Mouse (Mus musculus): ENCODE measurements around the gene Plac8.
A peak's percentile ranks its signal among the peaks of the same experiment; 100 is the strongest.

The Plac8 gene

DNA sequence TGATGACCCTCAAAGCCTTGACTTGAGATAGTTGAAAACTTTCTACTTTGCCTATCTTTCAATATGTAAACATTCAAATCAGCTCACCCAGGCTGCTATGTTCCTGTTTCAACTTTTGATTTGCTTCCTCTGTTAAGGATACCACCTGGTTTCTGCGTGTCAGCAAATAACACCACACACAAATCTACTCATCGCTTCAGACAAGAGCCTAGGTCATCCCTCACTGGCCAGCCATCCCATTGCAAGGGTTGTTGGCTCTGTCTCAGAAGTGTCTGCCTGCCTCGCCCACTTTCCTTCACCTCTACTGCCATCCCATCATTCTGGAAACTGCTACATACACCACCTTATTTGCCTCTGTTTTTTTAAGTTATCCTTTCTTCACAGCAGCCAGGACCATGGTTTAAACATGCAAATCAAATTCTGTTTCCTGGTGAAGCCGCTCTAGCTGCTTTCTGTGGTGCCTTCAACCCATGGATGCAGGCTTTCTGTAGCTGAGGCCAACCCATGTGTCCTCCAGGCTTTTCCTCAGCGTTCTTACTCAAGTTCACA, 6.9 kb upstream of the Plac8 start:
- DNase-seq (ENCODE audit: low spot score) = no peak

DNA sequence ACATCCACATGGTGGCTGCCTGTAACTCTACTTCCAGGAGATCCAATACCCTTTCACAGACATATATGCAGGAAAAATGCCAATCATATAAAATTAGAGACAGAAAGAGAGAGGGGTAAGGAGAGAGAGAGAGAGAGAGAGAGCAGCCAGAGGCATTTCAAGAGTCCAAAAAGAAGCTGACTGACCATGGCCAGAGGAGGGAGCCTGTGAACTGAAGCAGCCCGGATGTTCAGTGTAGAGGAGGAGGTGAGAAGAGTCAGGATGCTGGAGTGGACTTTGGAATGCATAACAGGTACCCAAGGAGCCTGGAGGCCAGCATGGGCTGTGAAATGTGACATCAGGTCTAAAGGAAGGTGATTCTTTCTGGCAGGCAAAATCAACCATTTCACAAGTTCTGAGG, 2.7 kb upstream of the Plac8 start:
- no peak for DNase-seq (ENCODE audit: low spot score)

DNA sequence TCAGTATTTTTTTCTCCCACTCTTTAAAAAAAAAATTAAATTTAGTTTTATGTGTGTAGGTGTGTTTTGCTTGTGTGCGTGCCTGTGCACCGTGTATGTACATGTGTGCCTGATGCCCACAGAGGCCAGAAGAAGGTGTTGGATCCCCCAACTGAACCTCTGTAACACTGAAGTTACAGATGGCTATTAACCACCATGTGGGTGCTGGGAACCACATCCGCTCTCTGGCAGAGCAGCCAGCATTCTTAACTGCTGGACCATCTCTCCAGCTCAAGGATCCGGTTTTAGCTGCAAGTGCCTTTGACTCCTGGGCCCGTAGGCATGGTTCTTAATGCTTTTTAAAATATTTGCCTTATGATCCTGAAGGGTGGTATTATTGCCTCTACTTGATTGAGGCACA, 1.2 kb upstream of the Plac8 start:
- DNase-seq (ENCODE audit: low spot score) = no peak

DNA sequence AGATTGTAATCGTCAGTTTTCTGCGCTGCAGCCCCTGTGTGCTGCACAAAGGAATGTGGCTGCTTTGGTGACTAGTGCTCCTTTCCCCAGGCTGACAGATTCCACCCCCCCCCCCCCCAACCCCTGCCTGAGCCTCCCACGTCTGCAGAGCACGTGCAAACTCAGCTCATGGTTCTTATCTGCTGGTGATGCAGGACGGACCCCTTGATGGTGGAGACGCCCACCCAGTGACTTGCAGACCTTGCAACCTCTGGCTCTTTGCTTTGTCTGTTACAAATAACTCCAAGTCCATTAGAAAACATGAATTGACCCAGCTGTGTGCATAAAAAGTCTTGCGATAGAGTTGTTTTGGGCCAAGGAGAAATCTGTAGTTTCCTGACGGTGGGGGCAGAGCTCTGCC, 1.3 kb downstream of the Plac8 start:
- DNase-seq (ENCODE audit: low spot score) = no peak

DNA sequence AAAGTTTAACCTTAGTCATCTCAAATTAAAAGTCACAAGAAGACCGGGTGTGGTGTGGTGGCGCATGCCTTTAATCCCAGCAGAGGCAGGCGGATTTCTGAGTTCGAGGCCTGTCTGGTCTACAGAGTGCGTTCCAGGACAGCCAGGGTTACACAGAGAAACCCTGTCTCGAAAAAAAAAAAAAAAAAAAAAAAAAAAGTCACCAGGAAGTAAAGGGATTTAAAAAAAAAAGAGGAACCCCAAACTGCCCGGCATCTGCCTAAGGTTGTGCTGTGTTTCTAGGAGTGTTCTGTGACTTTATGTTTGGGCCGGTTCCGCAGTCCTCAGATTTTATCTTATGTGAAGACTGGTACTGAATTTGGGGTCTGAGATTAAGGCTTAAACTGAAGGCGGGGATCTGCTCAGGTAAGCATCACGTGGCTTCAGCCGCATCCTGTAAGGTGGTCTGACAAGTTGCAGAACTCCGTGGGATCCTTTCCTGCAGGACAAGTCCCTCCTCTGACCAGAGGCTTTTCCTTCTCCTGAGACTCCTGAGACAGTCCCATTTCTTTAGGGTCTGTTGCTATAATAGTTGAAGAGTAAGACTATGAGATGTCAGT, 1.9 kb downstream of the Plac8 start:
- DNase-seq (ENCODE audit: low spot score) = no peak

DNA sequence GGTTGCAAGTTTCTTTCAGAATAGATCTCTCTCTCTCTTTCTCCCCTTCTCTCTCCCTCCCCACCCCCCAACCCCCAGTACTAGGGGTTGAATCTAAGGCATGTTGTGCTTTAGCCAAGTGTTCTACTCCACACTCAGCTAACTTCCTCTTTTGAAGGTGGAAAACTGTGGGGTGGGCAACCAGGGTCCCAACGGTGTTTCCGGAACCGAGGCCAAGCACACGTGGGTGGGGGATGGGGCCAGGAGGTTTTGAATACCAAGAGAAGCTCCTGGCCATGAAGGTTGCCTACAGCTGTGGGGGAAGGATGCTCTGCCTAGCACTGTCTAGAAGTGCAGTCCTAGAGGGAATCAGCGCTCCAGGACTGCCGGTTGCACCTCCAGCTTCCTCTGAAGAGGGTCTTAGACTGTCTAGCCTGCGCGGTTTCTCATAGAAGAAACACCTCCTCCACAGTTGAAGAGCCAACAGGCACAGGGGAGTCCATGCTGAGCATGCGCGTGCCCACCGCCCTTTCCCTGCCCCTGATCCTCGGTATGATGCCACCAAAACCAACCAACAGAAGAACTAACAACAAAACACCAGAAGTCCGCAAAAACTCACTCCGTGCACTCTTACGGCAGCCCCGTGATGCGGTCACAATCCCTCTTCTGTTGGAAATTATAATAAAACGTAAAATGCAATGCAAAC, 2.7 kb downstream of the Plac8 start:
- DNase-seq (ENCODE audit: low spot score) = no peak

DNA sequence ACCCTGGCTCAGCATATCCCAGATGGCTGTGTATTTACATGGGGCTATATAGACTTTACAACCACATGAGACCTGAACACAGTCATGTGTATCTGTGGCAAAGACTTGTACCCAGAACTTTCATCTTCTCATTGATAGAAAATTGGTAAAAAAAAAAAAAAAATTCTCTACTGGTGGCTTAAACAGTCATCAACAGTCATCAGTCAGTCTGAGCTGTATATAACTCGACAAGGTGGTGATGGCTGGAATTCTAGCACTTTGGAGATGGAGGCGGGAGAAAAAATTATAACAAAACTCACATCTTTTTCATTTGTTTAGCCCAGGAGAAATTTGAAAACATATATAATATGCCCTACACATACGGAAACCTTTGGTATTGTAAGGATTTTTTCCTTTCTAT, 3.2 kb downstream of the Plac8 start:
- DNase-seq (ENCODE audit: low spot score) = no peak

DNA sequence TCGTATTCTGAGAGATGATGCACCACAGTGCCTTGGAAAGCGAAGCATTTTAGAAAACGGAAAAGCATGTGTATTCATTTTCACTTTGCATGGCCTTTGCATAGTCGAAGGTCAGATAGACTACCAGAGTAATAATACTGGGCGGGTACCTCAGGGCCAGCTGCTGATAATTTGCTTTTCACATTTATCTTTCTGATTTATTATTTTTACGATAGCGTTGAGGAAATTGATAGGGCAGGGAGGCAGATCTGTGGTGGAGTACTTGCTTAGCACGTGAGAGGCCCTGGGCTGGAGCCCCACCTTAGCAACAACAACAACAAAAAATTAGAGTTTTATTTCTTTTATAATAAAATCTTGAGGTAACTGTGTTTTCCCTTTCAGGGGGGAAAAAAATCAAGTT, 3.9 kb downstream of the Plac8 start:
- no peak for DNase-seq (ENCODE audit: low spot score)

DNA sequence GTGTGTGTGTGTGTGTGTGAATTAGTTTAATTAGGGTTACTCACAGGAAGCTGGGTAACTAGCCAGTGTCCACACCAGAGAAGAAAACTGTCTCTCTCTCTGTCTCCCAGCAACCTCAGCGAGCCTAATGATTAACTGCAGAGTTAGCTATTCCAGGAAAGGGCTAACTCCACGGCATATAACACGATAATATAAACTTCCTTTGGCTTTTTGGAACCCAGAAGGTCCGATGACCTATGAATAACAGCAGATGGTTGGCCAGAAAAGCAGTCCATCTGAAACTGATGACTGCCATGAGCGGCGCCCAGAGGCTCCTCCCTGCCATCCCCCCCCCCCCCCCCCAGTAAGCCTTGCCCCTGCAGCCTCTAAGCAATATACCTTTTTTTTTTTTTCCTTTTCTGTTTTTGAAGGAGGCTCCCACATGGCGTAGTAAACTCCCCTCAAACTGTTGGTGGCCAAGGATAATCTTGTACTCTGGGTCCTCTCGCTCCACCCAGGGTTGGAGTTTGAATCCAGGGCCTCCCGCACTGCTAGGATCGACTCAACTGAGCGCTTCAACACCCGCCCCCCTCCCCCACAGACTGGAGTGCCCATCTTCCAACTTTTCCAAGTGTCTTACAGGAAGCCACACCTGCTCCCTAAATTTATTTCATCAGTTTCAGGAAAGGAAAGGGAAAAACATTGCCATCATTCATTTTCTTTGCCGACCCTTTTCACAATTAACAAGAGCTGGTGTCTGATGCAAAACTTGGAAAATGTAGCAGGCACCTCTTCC, 4.6 kb downstream of the Plac8 start:
- DNase-seq (ENCODE audit: low spot score) = no peak

DNA sequence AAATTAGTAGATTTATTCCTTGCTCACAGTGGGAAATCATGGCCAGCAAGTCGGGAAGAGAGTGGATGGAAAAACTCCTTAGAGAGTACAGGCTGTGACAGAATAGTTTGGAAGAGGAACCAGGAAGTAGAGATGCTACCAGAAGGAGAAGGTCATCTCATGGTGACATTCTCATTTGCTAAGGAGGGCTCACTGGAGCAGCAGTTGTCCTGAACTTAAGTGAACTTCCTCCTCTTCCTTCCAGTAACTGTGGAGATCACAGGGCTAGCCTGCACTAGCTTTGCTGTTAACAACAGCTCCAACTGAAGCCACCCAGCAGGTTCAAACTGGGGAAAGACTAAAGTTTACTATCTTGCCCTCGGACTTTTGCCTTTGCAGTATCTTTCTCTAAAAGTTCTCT, 5.2 kb downstream of the Plac8 start:
- no peak for DNase-seq (ENCODE audit: low spot score)

DNA sequence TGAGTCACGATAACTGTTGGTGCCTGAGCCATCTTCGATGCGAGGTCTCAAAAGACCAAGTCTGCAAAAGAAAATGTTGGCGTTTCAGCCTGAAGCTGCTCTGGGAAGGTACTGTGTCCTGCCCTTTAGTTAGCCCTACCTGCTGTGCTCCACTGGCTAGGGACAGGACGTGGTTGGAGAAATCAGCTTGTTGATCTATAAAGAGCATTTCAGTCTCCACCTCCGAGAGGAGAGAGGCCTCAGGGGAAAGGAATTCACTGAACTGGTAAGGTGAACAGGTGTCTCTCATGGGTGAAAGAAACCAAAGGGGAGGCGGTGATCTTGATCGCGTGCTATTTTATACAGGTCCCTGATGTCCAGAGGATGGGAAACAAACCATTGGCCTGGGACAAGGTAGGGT, 9.3 kb downstream of the Plac8 start:
- DNase-seq (ENCODE audit: low spot score) = no peak

DNA sequence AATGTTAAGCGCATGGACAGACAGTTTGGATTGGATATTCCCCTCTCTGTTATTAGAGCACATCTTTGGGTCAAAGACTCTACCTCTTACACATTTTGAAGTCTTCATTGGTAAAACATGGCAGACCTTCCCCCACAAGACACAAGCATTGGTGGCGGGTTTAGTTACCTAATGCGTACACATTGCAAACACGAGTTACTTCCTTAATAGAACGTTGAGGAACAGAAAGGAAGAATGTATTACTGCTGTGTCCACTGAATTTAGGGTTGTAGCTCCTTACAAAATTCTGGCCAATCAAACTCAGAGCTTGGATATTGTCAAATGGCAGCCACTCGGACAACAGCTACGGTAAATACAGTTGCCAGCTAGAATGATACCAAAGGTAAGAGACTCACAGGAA, 12.7 kb downstream of the Plac8 start:
- DNase-seq (ENCODE audit: low spot score) = no peak

DNA sequence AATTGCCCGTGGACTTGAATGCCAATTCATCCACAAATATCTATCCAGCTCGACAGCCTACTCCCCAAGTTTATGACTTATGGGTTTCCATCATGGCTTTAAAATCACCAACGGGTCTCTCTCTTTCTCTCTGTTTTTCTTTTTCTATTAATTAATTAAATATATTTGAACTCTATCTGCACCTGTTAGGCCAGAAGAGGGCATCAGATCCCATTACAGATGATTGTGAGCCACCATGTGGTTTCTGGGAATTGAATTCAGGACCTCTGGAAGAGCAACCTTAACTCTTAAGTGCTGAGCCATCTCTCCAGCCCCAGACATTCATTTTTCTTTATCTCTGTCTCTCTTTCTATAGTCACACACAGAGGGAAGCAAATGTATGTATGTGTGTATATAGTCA, 13.3 kb downstream of the Plac8 start:
- DNase-seq (ENCODE audit: low spot score) = no peak

DNA sequence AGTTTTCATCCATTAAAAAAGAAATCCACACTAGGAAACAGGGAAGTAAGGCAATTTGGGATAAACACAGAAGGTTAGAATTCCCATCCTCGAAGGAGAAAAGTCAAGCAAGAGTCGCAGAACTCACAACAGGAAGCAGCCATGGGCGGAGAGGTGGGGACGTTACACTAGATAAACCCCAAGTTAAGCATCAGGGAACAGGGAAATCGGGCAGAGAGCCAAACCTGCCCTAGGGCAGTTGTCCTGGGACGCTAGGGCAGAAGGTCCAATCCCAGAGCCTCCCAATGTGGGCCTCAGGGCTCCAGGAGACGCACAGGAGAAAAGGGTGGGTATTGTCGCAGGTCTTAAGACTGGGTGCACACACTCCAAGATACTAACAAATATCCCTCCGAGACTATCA, 14.5 kb downstream of the Plac8 start:
- no peak for DNase-seq (ENCODE audit: low spot score)

DNA sequence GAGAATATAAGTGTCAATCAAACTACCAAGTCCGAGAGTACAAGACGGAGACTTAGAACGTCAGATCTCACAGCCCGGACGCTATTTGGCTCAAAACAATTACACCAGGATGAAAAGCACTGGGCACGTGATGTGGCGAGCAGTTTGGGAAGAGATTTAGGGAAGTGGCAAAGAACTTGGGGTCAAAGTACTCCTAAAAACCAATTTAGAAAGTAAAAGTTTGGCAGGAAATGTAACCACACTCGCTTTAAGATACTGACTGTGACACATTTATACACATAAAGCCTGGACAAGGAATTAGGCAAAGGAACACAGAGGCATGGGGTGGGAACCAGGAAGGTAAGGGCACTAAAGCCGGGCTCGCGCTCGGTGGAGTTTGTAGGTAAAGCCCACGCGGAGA, 15.0 kb downstream of the Plac8 start:
- no peak for DNase-seq (ENCODE audit: low spot score)

DNA sequence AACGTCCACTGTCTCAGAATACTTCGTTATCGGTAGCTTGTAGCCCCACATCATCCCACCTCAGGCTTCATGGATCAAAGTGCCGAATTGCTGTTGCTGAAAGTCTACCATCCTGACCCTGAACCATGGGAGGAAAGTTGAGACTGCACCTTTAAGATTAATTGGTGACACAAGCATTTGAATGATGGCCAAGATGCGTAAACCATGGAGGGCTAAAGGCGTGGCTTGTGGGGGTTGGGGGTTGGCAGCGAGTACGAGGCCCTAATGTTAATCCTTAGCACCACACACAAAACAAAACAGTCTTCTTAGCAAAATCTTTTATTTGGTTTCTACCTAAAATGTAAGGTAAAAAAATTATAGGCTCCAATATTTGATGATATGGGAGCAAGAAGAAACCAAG, 18.6 kb downstream of the Plac8 start:
- no peak for DNase-seq (ENCODE audit: low spot score)

DNA sequence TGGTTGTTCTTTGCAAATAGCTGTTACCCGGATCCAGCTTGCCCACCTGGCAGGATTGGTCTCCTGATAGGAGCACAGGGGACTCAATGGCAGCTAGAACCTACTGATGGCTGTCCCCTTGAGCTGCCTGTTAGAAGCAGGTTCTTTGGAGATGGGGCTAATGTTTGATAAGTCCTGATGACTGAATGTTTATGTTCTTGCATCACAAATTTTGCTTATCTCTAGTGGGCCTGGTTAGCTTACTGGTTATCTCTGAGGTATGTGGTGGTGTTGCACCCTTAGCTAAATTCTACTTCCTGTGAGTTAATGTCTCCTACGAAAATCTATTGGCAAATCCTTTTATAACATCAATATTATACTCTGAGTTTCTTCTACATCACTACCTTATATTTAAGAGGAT, 20.1 kb downstream of the Plac8 start:
- DNase-seq (ENCODE audit: low spot score) = no peak

DNA sequence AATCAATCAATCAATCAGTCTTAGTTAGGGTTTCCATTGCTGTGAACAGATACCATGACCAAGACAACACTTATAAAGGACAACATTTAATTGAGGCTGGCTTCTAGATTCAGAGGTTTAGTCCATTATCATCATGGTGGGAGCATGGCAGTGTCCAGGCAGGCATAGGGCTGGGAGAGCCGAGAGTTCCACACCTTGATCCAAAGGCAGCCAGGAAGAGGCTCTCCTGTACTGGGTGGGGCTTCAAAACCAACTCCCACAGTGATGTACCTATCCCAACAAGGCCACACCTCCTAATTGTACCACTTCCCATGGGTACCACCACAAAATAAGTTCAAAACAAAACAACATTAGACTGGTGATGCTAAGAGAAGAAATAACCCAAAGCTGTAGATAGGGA, 21.9 kb downstream of the Plac8 start:
- DNase-seq (ENCODE audit: low spot score) = no peak

DNA sequence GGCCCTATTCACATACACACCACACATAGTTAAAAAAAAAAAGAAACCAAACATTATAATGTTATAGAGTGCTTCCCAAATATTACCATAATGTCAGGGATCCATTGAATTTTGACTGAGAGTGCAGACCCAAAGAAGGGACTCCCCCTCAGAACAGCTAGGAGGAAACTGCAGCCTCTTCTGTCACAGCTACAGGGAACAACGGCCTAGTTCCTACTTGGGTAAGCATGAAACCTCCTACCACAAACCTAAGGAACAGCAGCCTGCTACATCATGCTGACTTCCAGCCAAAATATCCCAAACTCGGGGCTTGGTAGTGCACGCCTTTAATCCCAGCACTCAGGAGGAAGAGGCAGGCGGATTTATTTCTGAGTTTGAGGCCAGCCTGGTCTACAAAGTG, 22.7 kb downstream of the Plac8 start:
- DNase-seq (ENCODE audit: low spot score) = no peak

DNA sequence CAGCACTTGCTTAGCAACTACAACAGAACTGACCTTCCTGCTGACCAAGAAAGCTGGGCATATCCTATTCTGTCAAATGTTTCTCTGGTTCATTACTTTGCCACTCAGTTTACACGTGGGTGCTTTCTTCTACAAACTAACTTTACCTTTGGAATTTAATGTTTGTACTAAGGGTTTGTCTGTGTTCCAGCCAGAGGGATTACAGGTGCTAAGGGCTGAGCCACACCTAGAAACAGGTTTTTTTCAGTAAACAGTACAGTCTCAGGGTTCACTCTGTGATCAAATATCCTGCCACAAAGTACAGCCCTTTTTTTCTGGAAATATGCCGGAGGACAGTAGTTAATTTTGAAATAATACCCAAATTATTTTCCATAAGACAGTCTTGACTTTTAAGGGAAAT, 23.8 kb downstream of the Plac8 start:
- DNase-seq (ENCODE audit: low spot score) = no peak

DNA sequence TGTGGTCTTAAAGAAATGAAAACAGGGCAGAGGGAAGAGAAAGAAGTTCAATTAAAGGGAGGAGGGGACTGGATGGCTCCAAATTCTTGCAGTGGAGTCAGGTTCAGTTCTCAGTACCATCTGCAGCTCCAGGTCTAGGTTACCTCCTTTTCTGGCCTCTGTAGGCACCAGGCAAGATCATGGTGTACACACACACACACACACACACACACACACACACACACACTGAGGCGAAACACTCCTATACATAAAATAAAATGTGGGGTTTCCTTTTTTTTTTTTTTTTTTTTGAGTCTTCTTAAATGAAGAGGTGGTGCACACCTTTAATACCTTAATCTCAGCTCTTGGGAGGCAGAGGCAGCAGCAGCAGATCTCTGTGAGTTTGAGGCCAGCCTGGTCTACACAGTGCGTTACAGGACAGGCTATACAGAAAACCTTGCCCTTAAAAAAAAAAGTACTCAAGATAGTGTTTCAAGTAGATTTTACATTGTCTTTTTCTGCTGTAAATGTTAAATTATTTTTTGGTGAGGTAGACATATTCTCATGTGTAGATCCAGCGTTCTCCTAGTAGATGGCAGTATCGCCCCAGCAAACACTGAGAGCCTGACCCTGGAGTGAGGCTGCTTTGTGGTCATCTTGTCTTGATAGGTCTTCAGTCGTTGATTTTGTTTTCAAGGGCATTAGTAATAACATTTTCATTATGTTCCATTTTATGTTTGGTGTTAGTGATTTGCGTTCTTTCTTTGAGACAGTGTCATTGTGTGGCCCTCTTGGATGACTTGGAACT, 25.6 kb downstream of the Plac8 start:
- DNase-seq (ENCODE audit: low spot score) = no peak

DNA sequence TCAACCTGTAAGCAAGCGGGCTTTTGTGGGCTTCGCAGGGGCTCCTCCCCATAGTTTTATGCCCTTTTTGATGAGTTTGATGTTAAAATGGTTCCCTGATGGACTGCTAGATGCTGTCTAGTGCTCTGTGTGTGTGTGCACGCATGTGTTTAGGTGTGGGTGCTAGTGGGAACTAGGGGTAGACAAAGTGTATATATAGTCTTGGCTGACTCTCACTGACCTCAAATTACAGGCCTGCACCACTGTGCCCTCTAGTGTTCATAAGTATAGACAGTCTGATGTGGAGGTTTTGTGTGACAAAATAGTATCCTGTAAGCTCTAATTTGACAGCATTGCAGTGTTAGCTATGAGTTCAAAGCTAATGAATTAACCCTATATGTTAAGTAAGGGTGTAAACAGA, 35.4 kb downstream of the Plac8 start:
- peak; percentile 67 for DNase-seq (ENCODE audit: low spot score)

DNA sequence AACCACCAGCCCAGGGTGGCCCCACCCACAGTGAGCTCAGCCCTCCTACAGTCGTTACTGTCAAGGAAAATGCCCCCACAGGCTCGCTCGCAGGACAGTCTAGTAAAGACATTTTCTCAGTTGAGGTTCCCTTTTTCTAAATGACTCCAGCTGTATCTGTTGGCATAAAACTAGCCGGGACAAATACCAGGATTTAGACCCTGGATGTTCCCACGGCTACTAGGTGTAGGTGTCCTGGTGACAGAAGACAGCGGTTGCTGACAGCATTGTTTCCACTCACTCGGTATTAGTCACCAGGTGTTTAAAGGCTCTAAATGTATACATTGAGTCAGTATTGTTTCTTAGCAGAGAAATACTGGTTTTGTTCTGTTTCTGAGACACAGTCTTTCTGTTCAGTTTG, 36.2 kb downstream of the Plac8 start:
- no peak for DNase-seq (ENCODE audit: low spot score)

All from retina, embryonic 14.5 days (tissue).